Mouse (Mus musculus) midbrain, embryonic 13.5 days (tissue): ENCODE measurements around the gene Olfr48. TPM values are rescaled to one million over a fixed set of nuclear protein-coding genes. Genes with fewer than 3 reads are reported as not detected.

Source experiments
- ATAC-seq: fragments of 200-750 bp; cut with Nextera tagmentation; 2 replicates; pipeline ENCODE4 v1.8.0; 2017; ENCODE audit warnings: mild to moderate bottlenecking, moderate TSS enrichment, moderate library complexity
- H3K27ac ChIP-seq: fragments of 300-500 bp; sonication (generic); 2 replicates; pipeline ENCODE4 v1.5.1; 2015; ENCODE audit warnings: inconsistent platforms, mild to moderate bottlenecking, moderate library complexity
- H3K27me3 ChIP-seq: fragments of 300-500 bp; sonication (generic); 2 replicates; pipeline ENCODE4 v1.6.1; 2015; ENCODE audit warnings: mild to moderate bottlenecking, inconsistent platforms
- H3K36me3 ChIP-seq: fragments of 300-500 bp; sonication (generic); 2 replicates; pipeline ENCODE4 v1.6.1; 2015; ENCODE audit warnings: mild to moderate bottlenecking, inconsistent platforms
- H3K4me1 ChIP-seq: fragments of 300-500 bp; sonication (generic); replicated peaks from 2 replicates; pipeline ENCODE4 v1.6.1; 2015; ENCODE audit warnings: inconsistent platforms
- H3K4me2 ChIP-seq: fragments of 300-500 bp; sonication (generic); replicated peaks from 2 replicates; pipeline ENCODE4 v1.6.1; 2015; ENCODE audit warnings: moderate library complexity, mild to moderate bottlenecking, inconsistent platforms
- H3K4me3 ChIP-seq: fragments of 300-500 bp; sonication (generic); replicated peaks from 2 replicates; pipeline ENCODE4 v1.5.1; 2015; ENCODE audit warnings: mild to moderate bottlenecking, inconsistent platforms
- H3K9ac ChIP-seq: fragments of 300-500 bp; sonication (generic); replicated peaks from 2 replicates; pipeline ENCODE4 v1.6.1; 2015; ENCODE audit warnings: mild to moderate bottlenecking, inconsistent platforms
- H3K9me3 ChIP-seq: fragments of 300-500 bp; sonication (generic); 2 replicates; pipeline ENCODE4 v1.6.1; 2016; ENCODE audit warnings: mild to moderate bottlenecking, inconsistent platforms
- WGBS: fragments of 180-500 bp; shearing (Covaris S2); methylation state at CpG from one replicate; pipeline ENCODE4 v1.1.7; 2015; 5-methylcytosine and 5-hydroxymethylcytosine counted together
- polyA plus RNA-seq: library from polyadenylated mRNA; unstranded; fragments of >200 nt; fragmentation: Nextera tagmentation; extraction: Ambion mirVana; gene quantifications from 2 replicates; pipeline ENCODE4 v1.2.1, GENCODE M21; 2015

The Olfr48 gene
- not detected in 2 replicates for polyA plus RNA-seq

DNA sequence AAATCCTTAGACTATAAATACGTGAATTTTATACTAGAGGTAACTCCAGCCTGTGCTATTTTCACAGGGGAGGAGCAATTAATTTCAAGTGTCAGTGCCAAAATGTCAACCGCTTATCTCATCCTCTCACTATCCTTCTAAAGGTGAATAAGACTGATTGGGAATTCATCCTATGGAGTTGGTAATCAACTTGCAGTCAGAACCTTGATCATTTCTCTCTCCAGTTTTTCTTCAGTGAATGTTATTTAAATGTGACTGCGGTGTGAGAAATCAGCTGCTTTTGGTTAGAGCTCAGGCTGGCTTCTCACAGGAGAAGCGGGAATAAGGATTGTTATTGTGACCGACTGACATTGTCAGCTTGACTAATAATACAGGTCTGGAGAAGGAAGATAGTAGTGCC, at the start of gene Olfr48:
Gene Olfr48, minus strand, starts transcription at position 101 of the 400 bp plus-strand sequence.
- no peak for ATAC-seq
- WGBS: 86% methylated on average over 5 of the region's 5 CpGs
- Histone ChIP-seq H3K9me3 (no peaks in the 10 kb centered on the region), H3K4me1 (no peaks in the 10 kb centered on the region), H3K36me3 (no peaks in the 10 kb centered on the region), H3K4me3 (no peak within 1 kb of the TSS), H3K4me2 (no peak within 1 kb of the TSS), H3K27me3 (no peaks in the 10 kb centered on the region), H3K9ac (no peak within 1 kb of the TSS), H3K27ac (no peak within 1 kb of the TSS)

DNA sequence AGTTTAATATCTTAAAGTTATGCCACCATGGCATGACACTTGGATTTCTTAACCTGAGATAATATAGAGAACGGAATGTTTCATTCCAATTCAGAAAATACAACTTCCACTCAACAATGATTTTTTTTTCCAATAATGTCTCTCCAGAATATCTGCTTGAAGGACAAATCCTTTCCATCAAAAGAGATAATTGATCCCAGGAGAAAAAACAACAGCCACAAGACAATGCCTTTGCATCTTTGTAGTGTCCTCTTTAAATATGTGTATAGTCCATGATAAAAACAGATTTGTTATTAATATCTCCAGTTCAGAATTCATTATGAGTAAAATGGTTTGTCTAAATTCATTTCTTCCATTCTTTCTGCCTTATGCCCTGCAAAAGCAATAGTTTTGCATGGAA, 30.1 kb upstream of the Olfr48 start, which contains the start of gene Olfr1257:
Gene Olfr1257, plus strand, starts transcription at position 301 of the 400 bp plus-strand sequence.
- H3K4me1 ChIP-seq: no peaks in the 10 kb centered on the region
- H3K36me3 ChIP-seq: no peaks in the 10 kb centered on the region
- WGBS: 96% methylated on average over 1 of the region's 1 CpGs
- H3K4me3 ChIP-seq: no peak within 1 kb of the TSS
- no peak for ATAC-seq
- H3K4me2 ChIP-seq: no peak within 1 kb of the TSS
- no peak within 1 kb of the TSS for H3K9ac ChIP-seq
- no peaks in the 10 kb centered on the region for H3K9me3 ChIP-seq
- no peaks in the 10 kb centered on the region for H3K27me3 ChIP-seq
- H3K27ac ChIP-seq: no peak within 1 kb of the TSS

DNA sequence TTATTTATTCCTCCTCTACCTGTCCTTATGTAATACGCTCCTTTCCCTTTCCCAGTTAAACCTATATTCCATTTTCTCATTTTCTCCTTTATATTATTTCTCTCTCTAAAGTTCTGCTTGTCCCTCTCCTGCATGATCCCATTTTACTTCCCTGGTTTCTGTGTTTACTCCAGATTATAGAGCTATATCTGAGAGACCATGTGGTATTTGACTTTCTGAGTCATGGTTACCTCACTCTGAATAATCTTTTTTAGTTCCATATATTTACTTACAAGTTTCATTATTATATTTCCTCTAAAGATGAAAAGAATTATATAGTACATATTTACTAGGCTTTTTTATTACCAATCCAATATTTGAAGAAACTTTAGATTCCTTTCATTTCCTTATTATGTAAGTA, 1.2 kb upstream of the Olfr48 start:
- WGBS: 94% methylated on average over 1 of the region's 1 CpGs

DNA sequence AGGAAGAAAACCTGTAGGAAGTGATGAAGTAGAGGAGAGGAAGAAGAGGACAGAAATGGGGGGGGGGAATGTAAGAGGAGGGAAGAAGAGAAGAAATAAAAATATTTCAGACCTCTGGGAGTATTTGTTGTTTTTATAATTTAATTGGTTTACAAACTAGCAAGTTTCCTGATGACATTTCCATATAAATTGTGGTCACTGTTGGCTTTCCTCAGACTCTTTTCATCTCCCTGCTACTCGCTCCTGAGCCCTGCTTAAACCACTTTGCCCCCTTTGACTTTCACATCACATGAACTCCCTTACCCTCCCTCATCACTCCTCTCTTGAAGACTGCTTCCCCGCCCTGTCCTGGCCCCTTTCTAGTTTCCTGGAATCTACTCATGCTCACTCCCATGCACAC, 6.5 kb downstream of the Olfr48 start, which contains the start of gene Olfr1256:
Gene Olfr1256, minus strand, starts transcription at position 101 of the 400 bp plus-strand sequence.
- Histone ChIP-seq H3K4me3 (no peak within 1 kb of the TSS), H3K27ac (no peak within 1 kb of the TSS), H3K27me3 (no peaks in the 10 kb centered on the region), H3K9ac (no peak within 1 kb of the TSS), H3K9me3 (no peaks in the 10 kb centered on the region), H3K36me3 (no peaks in the 10 kb centered on the region), H3K4me2 (no peak within 1 kb of the TSS), H3K4me1 (no peaks in the 10 kb centered on the region)
- no peak for ATAC-seq
- WGBS: 64% methylated on average over 2 of the region's 2 CpGs

More for the DNA sequence above, 1.2 kb upstream of the Olfr48 start:
- Histone ChIP-seq H3K27ac (no peak overlapping the region), H3K9ac (no peak overlapping the region), H3K4me3 (no peak overlapping the region), H3K9me3 (no peaks in the 10 kb centered on the region), H3K4me1 (no peaks in the 10 kb centered on the region), H3K36me3 (no peaks in the 10 kb centered on the region), H3K27me3 (no peaks in the 10 kb centered on the region), H3K4me2 (no peak overlapping the region)
- no peak for ATAC-seq

DNA sequence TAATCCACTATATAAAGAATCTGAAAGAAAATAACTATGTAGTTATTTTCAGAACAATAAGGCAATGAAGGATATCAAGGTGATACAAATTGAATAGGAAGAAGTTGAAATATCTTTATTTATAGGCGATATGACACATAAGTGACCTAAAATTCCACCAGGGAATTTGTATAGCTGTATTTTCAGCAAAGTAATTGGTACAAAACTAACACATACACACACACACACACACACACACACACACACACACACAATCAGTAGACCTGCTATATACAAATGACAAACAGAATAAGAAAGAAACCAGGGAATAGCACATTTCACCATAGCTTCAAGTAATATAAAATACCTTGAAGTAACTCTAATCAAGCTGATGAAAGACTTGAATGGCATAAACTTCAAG, 27.8 kb downstream of the Olfr48 start:
- 80% methylated on average over 1 of the region's 1 CpGs for WGBS
- no peaks in the 10 kb centered on the region for H3K27me3 ChIP-seq
- no peaks in the 10 kb centered on the region for H3K4me1 ChIP-seq
- H3K9ac ChIP-seq: no peak overlapping the region
- no peak overlapping the region for H3K27ac ChIP-seq
- H3K4me3 ChIP-seq: no peak overlapping the region
- no peak overlapping the region for H3K4me2 ChIP-seq
- no peaks in the 10 kb centered on the region for H3K9me3 ChIP-seq
- no peak for ATAC-seq
- no peaks in the 10 kb centered on the region for H3K36me3 ChIP-seq

DNA sequence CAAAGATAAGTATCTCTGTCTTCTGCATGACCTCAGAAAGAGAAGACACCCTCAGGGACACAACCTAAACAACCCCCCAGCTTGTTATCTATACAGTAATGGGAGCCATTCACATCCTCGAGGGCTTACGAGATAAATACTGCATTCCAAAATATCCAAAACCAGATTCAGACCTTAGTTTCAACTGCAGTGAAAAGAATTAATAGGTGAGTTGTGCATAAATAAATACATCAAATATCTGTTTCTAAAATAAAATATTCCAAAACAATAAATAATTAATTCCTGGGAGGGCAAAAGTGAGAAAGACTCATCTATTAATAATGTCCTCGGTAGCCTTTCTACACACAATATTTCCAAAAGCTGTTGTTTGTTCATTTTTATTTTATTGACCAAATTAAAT, 36.3 kb downstream of the Olfr48 start, which contains the start of gene Olfr1255:
Gene Olfr1255, plus strand, starts transcription at position 301 of the 400 bp plus-strand sequence.
- no peaks in the 10 kb centered on the region for H3K36me3 ChIP-seq
- 82% methylated on average over 3 of the region's 3 CpGs for WGBS
- H3K27me3 ChIP-seq: no peaks in the 10 kb centered on the region
- ATAC-seq: no peak
- no peaks in the 10 kb centered on the region for H3K4me1 ChIP-seq
- no peak within 1 kb of the TSS for H3K27ac ChIP-seq
- H3K4me3 ChIP-seq: no peak within 1 kb of the TSS
- H3K4me2 ChIP-seq: no peak within 1 kb of the TSS
- no peaks in the 10 kb centered on the region for H3K9me3 ChIP-seq
- no peak within 1 kb of the TSS for H3K9ac ChIP-seq

DNA sequence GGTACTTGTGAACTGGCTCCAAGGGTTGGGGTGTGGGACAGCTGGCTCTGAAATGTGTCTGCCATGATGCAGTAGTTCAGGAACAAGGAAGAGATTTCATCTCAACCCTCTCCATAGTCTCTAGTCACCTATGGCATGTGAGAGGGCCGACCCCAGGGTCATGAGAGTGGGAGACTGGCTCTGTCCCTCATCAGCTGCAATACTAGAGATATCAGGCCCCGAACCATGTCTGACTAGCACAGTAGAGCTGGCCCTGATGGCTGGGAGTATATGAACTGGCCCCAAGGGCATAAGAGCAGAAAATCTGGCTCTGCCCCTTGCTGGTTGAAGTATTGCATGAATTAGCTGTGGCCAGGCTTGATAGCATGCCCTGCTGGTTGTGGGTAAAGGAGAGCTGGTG, 37.3 kb downstream of the Olfr48 start:
- 86% methylated on average over 2 of the region's 2 CpGs for WGBS

DNA sequence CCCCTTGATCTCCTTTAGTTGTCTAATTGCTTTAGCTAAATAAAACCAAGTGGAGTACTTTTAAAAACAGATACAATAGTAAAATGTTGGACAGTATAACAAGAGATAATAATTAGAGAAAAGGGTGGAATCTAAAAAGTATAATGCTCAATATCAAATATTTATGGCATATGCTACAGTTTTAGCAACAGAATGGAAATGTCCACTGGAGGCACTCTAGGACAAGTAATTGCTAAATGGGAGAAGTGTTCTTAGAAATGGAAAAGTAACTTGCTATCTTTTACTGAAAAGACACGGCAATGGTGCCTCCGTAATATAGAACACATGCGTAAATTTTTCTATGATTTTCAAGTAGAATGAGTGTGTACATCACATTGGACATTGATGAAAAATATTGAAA, 48.4 kb downstream of the Olfr48 start:
- H3K9me3 ChIP-seq: no peaks in the 10 kb centered on the region
- H3K27me3 ChIP-seq: no peaks in the 10 kb centered on the region
- H3K36me3 ChIP-seq: no peaks in the 10 kb centered on the region
- H3K4me3 ChIP-seq: no peak overlapping the region
- no peak for ATAC-seq
- H3K4me2 ChIP-seq: no peak overlapping the region
- WGBS: 95% methylated on average over 3 of the region's 3 CpGs
- H3K4me1 ChIP-seq: no peaks in the 10 kb centered on the region
- no peak overlapping the region for H3K27ac ChIP-seq
- no peak overlapping the region for H3K9ac ChIP-seq

More for the DNA sequence above, 37.3 kb downstream of the Olfr48 start:
- Histone ChIP-seq H3K4me2 (no peak overlapping the region), H3K4me1 (no peaks in the 10 kb centered on the region), H3K36me3 (no peaks in the 10 kb centered on the region), H3K27ac (no peak overlapping the region), H3K4me3 (no peak overlapping the region), H3K27me3 (no peaks in the 10 kb centered on the region), H3K9me3 (no peaks in the 10 kb centered on the region), H3K9ac (no peak overlapping the region)
- ATAC-seq: no peak

DNA sequence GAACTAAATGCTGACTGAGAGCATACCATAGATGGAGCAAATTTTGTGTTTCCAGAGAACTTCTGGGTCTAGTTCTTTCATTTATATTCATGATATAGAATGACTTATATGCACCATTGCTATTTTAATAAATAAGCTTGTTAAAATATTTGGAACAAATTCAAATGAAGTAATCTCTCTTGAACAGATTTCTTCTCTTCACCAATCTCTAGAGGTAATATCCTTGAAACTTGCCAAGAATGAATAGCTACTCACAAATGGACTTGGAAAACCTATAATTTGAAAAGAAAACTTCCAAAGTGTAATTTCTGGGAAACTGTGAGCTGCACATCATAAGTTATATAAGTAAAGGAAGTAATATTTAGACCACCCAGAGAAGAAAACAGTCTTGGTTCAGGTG, 54.5 kb downstream of the Olfr48 start, which contains the start of gene Olfr1254:
Gene Olfr1254, minus strand, starts transcription at position 101 of the 400 bp plus-strand sequence.
- Histone ChIP-seq H3K4me1 (no peaks in the 10 kb centered on the region), H3K9ac (no peak within 1 kb of the TSS), H3K27ac (no peak within 1 kb of the TSS), H3K9me3 (no peaks in the 10 kb centered on the region), H3K36me3 (no peaks in the 10 kb centered on the region), H3K4me3 (no peak within 1 kb of the TSS), H3K4me2 (no peak within 1 kb of the TSS), H3K27me3 (no peaks in the 10 kb centered on the region)
- no peak for ATAC-seq

Other genes with a start within 250 kb of the Olfr48 start
- not detected in 2 replicates for gene Olfr1247, start 234.1 kb downstream of the Olfr48 start, polyA plus RNA-seq
- not detected in 2 replicates for gene Olfr1248, start 230.0 kb downstream of the Olfr48 start, polyA plus RNA-seq
- gene Olfr1249, start 213.2 kb downstream of the Olfr48 start, polyA plus RNA-seq: not detected in 2 replicates
- gene Olfr1250, start 186.7 kb downstream of the Olfr48 start, polyA plus RNA-seq: not detected in 2 replicates
- gene Olfr1251, start 176.3 kb downstream of the Olfr48 start, polyA plus RNA-seq: not detected in 2 replicates
- not detected in 2 replicates for gene Olfr1252, start 123.2 kb downstream of the Olfr48 start, polyA plus RNA-seq
- gene Olfr1253, start 91.1 kb downstream of the Olfr48 start, polyA plus RNA-seq: not detected in 2 replicates
- not detected in 2 replicates for gene Olfr1254, start 54.6 kb downstream of the Olfr48 start, polyA plus RNA-seq
- gene Olfr1255, start 36.2 kb downstream of the Olfr48 start, polyA plus RNA-seq: not detected in 2 replicates
- gene Olfr1256, start 6.7 kb downstream of the Olfr48 start, polyA plus RNA-seq: 0.03 and 0.13 TPM in 2 replicates
- gene Olfr1257, start 30.2 kb upstream of the Olfr48 start, polyA plus RNA-seq: not detected in 2 replicates
- not detected in 2 replicates for gene Olfr1258, start 79.1 kb upstream of the Olfr48 start, polyA plus RNA-seq
- not detected in 2 replicates for gene Olfr1259, start 100.5 kb upstream of the Olfr48 start, polyA plus RNA-seq
- not detected in 2 replicates for gene Olfr1260, start 126.1 kb upstream of the Olfr48 start, polyA plus RNA-seq
- gene Olfr1261, start 143.0 kb upstream of the Olfr48 start, polyA plus RNA-seq: not detected in 2 replicates
- gene Olfr1262, start 151.9 kb upstream of the Olfr48 start, polyA plus RNA-seq: not detected in 2 replicates
- gene Olfr1263, start 163.9 kb upstream of the Olfr48 start, polyA plus RNA-seq: not detected in 2 replicates
- gene Olfr1264, start 177.4 kb upstream of the Olfr48 start, polyA plus RNA-seq: not detected in 2 replicates
- gene Olfr1265, start 187.1 kb upstream of the Olfr48 start, polyA plus RNA-seq: not detected in 2 replicates
- gene Olfr140, start 215.4 kb upstream of the Olfr48 start, polyA plus RNA-seq: not detected in 2 replicates